Mouse (Mus musculus) hindbrain, postnatal 0 days (tissue): Measurements from ENCODE around the gene Cep72. TPM values are rescaled to one million over a fixed set of nuclear protein-coding genes. Genes with fewer than 3 reads are reported as not detected.
A peak's percentile ranks its signal among the peaks of the same experiment; 100 is the strongest.

Experiments used
- ATAC-seq: fragments of 200-750 bp; cut with Nextera tagmentation; 2 replicates; pipeline ENCODE4 v1.8.0; 2017; ENCODE audit warnings: mild to moderate bottlenecking, moderate TSS enrichment, moderate library complexity
- DNase-seq: peaks from one replicate; pipeline ENCODE4 v3.0.0-alpha.2; 2015; ENCODE audit warnings: low spot score
- H3K27ac ChIP-seq: fragments of 300-500 bp; sonication (generic); 2 replicates; pipeline ENCODE4 v1.5.1; 2014; ENCODE audit warnings: mild to moderate bottlenecking
- H3K27me3 ChIP-seq: fragments of 300-500 bp; sonication (generic); 2 replicates; pipeline ENCODE4 v1.6.1; 2014; ENCODE audit warnings: low read length, mixed read lengths; ENCODE audit not compliant: insufficient read depth
- H3K36me3 ChIP-seq: fragments of 300-500 bp; sonication (generic); 2 replicates; pipeline ENCODE4 v1.6.1; 2014; ENCODE audit warnings: low read length, mixed read lengths; ENCODE audit not compliant: insufficient read depth
- H3K4me1 ChIP-seq: fragments of 300-500 bp; sonication (generic); 2 replicates; pipeline ENCODE4 v1.6.1; 2014; ENCODE audit warnings: antibody characterized with exemption, low read length, mixed read lengths; ENCODE audit not compliant: insufficient read depth
- H3K4me2 ChIP-seq: fragments of 300-500 bp; sonication (generic); 2 replicates; pipeline ENCODE4 v1.6.1; 2014; ENCODE audit warnings: low read depth, mild to moderate bottlenecking, low read length, moderate library complexity, mixed read lengths
- H3K4me3 ChIP-seq: fragments of 300-500 bp; sonication (generic); 2 replicates; pipeline ENCODE4 v1.5.1; 2014; ENCODE audit warnings: low read length
- H3K9ac ChIP-seq: fragments of 300-500 bp; sonication (generic); replicated peaks from 2 replicates; pipeline ENCODE4 v1.6.1; 2014; ENCODE audit warnings: mild to moderate bottlenecking, low read length, moderate library complexity, mixed read lengths
- H3K9me3 ChIP-seq: fragments of 300-500 bp; sonication (generic); 2 replicates; pipeline ENCODE4 v1.6.1; 2016; ENCODE audit warnings: low read length, mixed read lengths
- CTCF ChIP-seq: IDR thresholded peaks from 2 replicates; pipeline ENCODE4 v1.5.1; 2016; ENCODE audit warnings: antibody characterized with exemption, control low read depth, low read depth
- WGBS: fragments of 180-500 bp; shearing (Covaris S2); extraction: QIAGEN DNeasy Blood & Tissue Kit; methylation state at CpG from one replicate; pipeline ENCODE4 v1.1.7; 2014; 5-methylcytosine and 5-hydroxymethylcytosine counted together
- polyA plus RNA-seq: library from polyadenylated mRNA; unstranded; fragments of >200 nt; fragmentation: Nextera tagmentation; extraction: Ambion mirVana; gene quantifications from 2 replicates; pipeline ENCODE4 v1.2.1, GENCODE M21; 2015
- total RNA-seq: library from RNA; depleted of rRNA; stranded (reverse); fragments of >200 nt; gene quantifications from 2 replicates; pipeline ENCODE4 v1.2.3, GENCODE M21; 2014; rRNA removed

Gene Cep72
- total RNA-seq (5.3 and 7.0 TPM in 2 replicates), polyA plus RNA-seq (5.7 and 7.8 TPM in 2 replicates)

DNA sequence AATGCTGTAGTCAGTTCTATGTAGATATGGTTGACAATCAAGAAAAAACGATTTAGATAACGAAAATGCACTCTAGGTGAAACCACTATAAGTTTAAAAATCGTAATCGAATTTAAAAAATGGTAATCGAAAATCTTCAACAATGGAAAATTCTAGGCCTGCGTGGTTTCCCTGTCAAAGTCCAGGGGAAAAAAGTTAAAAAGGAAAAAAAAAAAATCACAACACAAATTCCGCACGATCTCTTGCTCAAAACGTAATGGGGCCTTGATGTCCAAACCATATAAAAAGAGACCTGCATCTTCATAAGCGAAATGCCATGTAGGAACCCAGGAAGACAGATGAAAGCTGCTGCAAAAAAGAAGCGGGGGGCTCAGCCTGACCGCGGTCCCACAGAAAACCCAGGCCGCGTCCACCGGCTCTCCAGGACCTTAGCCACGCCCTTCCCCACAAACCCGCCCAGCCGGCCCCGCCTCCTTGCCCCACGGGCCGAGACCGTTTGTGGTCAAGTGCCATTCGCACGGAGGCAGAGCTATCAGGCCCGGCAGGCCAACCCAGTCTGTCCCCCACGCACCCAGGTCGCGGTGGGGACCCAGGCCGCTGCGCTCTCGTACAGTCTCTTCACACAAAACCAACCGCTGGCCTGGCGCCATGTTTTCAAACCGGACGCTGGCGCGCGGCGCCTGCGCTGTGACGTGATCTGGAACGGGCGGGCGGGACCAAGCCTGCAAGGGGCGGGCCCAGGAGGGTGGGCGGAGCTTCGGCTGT, at the start of gene Cep72:
Gene Cep72 (minus strand): TSS at position 687 of the 765 bp plus-strand sequence.
- 2% methylated on average over 48 of the region's 48 CpGs for WGBS
- peak within 1 kb of the TSS; percentile 72 for H3K9ac ChIP-seq
- H3K36me3 ChIP-seq, result no peaks in the 10 kb centered on the region
- no peaks in the 10 kb centered on the region for H3K4me1 ChIP-seq
- peak within 1 kb of the TSS; percentile 86 for H3K4me3 ChIP-seq
- ATAC-seq (peak; percentile 97), DNase-seq (peak; percentile 96)
- TF ChIP-seq CTCF, result no peak
- no peaks in the 10 kb centered on the region for H3K9me3 ChIP-seq
- H3K27me3 ChIP-seq, result no peaks in the 10 kb centered on the region
- peak within 1 kb of the TSS; percentile 62 for H3K4me2 ChIP-seq
- 0 out of 2 replicates have a peak within 1 kb of the TSS, but pooled peaks have one; percentile 17 for H3K27ac ChIP-seq

DNA sequence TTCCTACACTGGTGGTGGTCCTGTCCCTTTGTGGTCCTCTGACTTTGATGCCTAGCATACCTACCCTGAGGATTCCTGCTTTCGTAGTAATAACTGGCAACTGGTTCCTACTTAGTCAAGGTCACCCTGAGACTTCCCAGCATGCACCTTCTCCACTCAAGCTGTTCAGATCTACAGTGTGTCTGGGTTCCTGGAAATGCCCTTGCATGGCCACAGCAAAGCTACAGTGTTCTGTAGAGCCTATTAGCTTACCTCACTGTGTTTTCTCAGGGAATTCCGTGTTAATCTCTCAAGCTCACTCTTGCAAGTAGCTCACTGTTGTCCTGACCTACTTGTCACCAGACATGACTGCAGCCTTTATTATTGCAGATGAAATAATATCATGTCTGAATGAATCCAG, 45.3 kb upstream of the Cep72 start:
- H3K9ac ChIP-seq, result no peak overlapping the region
- H3K4me1 ChIP-seq, result no peaks in the 10 kb centered on the region
- H3K4me2 ChIP-seq, result no peak overlapping the region
- H3K9me3 ChIP-seq, result no peaks in the 10 kb centered on the region
- no peaks in the 10 kb centered on the region for H3K36me3 ChIP-seq
- H3K27ac ChIP-seq, result no peak overlapping the region
- H3K27me3 ChIP-seq, result no peaks in the 10 kb centered on the region
- 77% methylated on average over 2 of the region's 2 CpGs for WGBS
- DNase-seq, result no peak
- no peak for TF ChIP-seq CTCF
- no peak overlapping the region for H3K4me3 ChIP-seq
- no peak for ATAC-seq

DNA sequence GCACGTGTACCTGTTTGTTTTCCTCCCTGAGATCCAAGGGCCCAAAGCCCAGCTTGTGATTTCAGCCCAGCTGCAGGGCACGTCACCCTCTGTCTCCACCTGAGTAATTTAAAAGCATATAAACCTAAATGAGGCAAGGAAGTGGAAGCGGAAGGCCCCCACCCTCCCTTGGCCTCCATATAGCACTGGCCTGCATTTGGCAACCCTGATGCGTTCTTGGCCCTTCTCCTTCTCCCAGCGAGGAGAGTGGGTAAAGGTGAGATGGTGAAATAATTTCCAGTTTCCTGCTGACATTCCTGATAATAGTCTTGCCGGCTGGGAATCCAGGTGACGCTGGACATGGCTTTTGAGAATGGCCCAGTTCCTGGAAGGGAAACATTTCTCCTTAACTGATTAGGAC, 42.3 kb upstream of the Cep72 start:
- no peak overlapping the region for H3K4me2 ChIP-seq
- no peak overlapping the region for H3K27ac ChIP-seq
- no peaks in the 10 kb centered on the region for H3K27me3 ChIP-seq
- DNase-seq (no peak), ATAC-seq (no peak)
- H3K9ac ChIP-seq, result no peak overlapping the region
- H3K4me1 ChIP-seq, result no peaks in the 10 kb centered on the region
- H3K4me3 ChIP-seq, result no peak overlapping the region
- no peak for TF ChIP-seq CTCF
- whole genome bisulfite sequencing, result 87% methylated on average over 7 of the region's 7 CpGs
- H3K9me3 ChIP-seq, result no peaks in the 10 kb centered on the region
- H3K36me3 ChIP-seq, result no peaks in the 10 kb centered on the region

DNA sequence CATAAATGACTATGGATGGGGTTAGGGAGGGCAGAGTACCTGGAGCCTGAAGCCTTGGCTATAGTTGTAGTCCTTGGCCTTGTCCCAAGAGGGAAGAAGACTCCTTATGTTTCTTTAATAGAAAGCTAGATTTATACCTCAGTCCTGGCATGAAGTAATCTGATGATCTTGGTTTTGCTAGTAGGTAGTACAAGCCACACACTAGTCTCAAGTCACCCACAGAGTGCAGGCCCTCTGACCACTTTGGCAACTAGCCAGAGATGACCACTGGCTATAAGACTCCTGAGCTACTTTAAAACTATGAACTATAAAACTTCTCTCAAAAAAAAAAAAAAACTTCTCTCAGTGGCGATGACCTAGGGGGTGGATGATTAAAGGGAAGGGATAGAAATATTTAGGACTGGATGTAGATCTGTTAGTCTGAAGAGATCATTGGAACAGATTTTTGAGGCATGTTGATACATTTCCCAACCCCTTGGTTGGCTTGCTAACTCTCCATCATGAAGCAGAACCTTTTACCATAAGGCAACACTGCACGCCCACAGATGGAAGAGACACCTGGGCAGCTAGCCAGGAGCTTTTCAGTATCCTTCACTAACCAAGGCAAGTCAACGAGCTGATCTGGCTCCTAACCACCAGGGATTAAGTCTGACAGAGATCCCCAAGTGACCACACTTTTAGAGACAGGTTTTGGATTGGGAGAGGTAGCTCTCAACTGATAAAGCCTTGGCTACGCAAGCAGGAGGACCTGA, 40.9 kb upstream of the Cep72 start:
- no peaks in the 10 kb centered on the region for H3K9me3 ChIP-seq
- no peaks in the 10 kb centered on the region for H3K36me3 ChIP-seq
- no peak overlapping the region for H3K9ac ChIP-seq
- no peak overlapping the region for H3K4me3 ChIP-seq
- WGBS, result 76% methylated on average over 4 of the region's 4 CpGs
- DNase-seq (peak; percentile 19), ATAC-seq (no peak)
- H3K27me3 ChIP-seq, result no peaks in the 10 kb centered on the region
- no peaks in the 10 kb centered on the region for H3K4me1 ChIP-seq
- H3K27ac ChIP-seq, result no peak overlapping the region
- no peak overlapping the region for H3K4me2 ChIP-seq
- TF ChIP-seq CTCF, result no peak

DNA sequence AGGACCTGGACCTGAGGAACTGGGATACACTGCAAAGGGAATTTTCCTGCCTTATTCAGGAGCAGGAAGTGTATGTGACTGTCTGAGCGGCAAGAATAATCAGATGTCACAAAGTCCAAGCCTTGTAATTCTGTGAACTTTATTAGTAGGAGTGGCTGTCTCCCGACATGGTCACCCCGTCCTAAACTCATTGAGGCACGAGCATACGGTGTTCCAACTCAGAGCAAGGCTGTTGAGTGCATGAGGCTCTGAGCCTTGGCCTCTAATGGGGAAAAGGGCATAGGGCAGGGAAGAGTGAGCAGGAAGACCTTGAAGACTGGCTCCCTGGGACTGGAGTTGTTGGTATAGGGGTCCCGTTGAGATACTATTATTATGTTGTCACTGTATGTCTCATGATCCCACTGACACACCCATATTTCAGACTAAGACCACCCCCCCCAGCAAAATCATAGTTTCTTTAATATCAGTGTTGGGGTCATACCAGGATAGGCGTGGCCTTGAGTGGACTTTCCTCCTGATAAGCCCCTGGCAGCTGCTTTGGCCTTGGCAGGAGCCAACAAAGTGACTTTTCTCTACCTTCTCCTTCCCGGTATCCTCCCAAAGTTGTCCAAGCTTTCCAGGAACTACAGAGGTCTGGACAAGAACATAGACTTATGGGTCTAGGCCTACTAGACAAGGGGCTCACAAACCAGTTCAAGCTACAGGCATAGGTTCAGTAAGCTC, 40.2 kb upstream of the Cep72 start:
- Histone ChIP-seq H3K9ac (no peak overlapping the region), H3K27me3 (no peaks in the 10 kb centered on the region), H3K4me2 (no peak overlapping the region), H3K36me3 (no peaks in the 10 kb centered on the region), H3K4me3 (no peak overlapping the region), H3K27ac (no peak overlapping the region), H3K9me3 (no peaks in the 10 kb centered on the region), H3K4me1 (no peaks in the 10 kb centered on the region)
- 89% methylated on average over 8 of the region's 8 CpGs for WGBS
- DNase-seq, result no peak
- ATAC-seq, result no peak
- TF ChIP-seq CTCF, result no peak

DNA sequence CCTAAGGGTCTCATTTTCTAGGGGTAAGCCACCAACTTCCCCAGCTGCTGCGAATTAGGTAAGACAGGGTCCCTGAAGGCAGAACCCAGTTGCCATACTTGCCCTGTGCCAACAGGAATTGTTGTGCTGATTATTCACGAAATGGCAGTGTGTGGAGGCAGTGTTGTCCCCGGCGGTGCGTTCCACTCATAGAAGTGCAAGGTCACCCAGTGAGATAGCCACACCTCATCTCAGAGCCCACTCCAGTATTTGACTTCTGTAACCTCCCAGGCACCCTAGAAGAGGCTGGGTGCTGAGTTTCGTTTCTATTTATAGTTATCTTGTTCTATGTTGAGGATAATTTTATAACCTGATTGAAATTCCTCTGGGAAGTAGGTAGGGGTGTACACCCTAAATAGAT, 36.8 kb upstream of the Cep72 start:
- Histone ChIP-seq H3K27ac (no peak overlapping the region), H3K9ac (no peak overlapping the region), H3K4me1 (no peaks in the 10 kb centered on the region), H3K36me3 (no peaks in the 10 kb centered on the region), H3K9me3 (no peaks in the 10 kb centered on the region), H3K4me2 (no peak overlapping the region), H3K4me3 (no peak overlapping the region), H3K27me3 (no peaks in the 10 kb centered on the region)
- 82% methylated on average over 6 of the region's 6 CpGs for whole genome bisulfite sequencing
- no peak for ATAC-seq
- TF ChIP-seq CTCF, result no peak
- DNase-seq, result no peak
